Mouse (Mus musculus): Measurements from ENCODE around the gene Tns1.

GRCm38 (mm10) chr1:74049430-74049829 is 74.8 kb downstream of the Tns1 start:
- TF ChIP-seq FOSL1 (IDR thresholded peaks at IDR 0.05; ENCODE audit: insufficient read depth, low read length, poor library complexity, severe bottlenecking), result no peak
- TF ChIP-seq CTCF (IDR thresholded peaks at IDR 0.05; ENCODE audit: control insufficient read depth, insufficient read depth, insufficient read length), result no peak

Data from C2C12 (cell line).